Mouse (Mus musculus) heart, embryonic 13.5 days (tissue): ENCODE data around the gene Trim8. TPM values are rescaled to one million over a fixed set of nuclear protein-coding genes. Genes with fewer than 3 reads are reported as not detected.

Source experiments
- ATAC-seq: fragments of 200-750 bp; cut with Nextera tagmentation; 2 replicates; pipeline ENCODE4 v1.8.0; 2017; ENCODE audit warnings: moderate TSS enrichment; ENCODE audit not compliant: insufficient number of reproducible peaks, low FRiP score, low TSS enrichment; ENCODE audit errors: extremely low read depth
- H3K27ac ChIP-seq: fragments of 300-500 bp; sonication (generic); replicated peaks from 2 replicates; pipeline ENCODE4 v1.5.1; 2015; ENCODE audit warnings: moderate library complexity, mild to moderate bottlenecking, inconsistent platforms
- H3K27me3 ChIP-seq: fragments of 300-500 bp; sonication (generic); replicated peaks from 2 replicates; pipeline ENCODE4 v1.6.1; 2015; ENCODE audit warnings: mild to moderate bottlenecking, inconsistent platforms
- H3K36me3 ChIP-seq: fragments of 300-500 bp; sonication (generic); 2 replicates; pipeline ENCODE4 v1.6.1; 2015; ENCODE audit warnings: mild to moderate bottlenecking, inconsistent platforms
- H3K4me1 ChIP-seq: fragments of 300-500 bp; sonication (generic); 2 replicates; pipeline ENCODE4 v1.6.1; 2015; ENCODE audit warnings: inconsistent platforms
- H3K4me2 ChIP-seq: fragments of 300-500 bp; sonication (generic); 2 replicates; pipeline ENCODE4 v1.6.1; 2015; ENCODE audit warnings: inconsistent platforms, mild to moderate bottlenecking, moderate library complexity
- H3K4me3 ChIP-seq: fragments of 300-500 bp; sonication (generic); 2 replicates; pipeline ENCODE4 v1.5.1; 2015; ENCODE audit warnings: moderate library complexity, mild to moderate bottlenecking, inconsistent platforms
- H3K9ac ChIP-seq: fragments of 300-500 bp; sonication (generic); 2 replicates; pipeline ENCODE4 v1.6.1; 2015; ENCODE audit warnings: inconsistent platforms, mild to moderate bottlenecking, moderate library complexity
- H3K9me3 ChIP-seq: fragments of 300-500 bp; sonication (generic); 2 replicates; pipeline ENCODE4 v1.6.1; 2016; ENCODE audit warnings: inconsistent platforms
- WGBS: fragments of 180-500 bp; shearing (Covaris S2); methylation state at CpG from one replicate; pipeline ENCODE4 v1.1.7; 2015; ENCODE audit warnings: mixed read lengths; 5-methylcytosine and 5-hydroxymethylcytosine counted together
- polyA plus RNA-seq: library from polyadenylated mRNA; unstranded; fragments of >200 nt; fragmentation: Nextera tagmentation; extraction: Ambion mirVana; gene quantifications from 2 replicates; pipeline ENCODE4 v1.2.1, GENCODE M21; 2015

Gene Trim8
- polyA plus RNA-seq, 1 experiment from 2014 or later, result 13.2 TPM

DNA sequence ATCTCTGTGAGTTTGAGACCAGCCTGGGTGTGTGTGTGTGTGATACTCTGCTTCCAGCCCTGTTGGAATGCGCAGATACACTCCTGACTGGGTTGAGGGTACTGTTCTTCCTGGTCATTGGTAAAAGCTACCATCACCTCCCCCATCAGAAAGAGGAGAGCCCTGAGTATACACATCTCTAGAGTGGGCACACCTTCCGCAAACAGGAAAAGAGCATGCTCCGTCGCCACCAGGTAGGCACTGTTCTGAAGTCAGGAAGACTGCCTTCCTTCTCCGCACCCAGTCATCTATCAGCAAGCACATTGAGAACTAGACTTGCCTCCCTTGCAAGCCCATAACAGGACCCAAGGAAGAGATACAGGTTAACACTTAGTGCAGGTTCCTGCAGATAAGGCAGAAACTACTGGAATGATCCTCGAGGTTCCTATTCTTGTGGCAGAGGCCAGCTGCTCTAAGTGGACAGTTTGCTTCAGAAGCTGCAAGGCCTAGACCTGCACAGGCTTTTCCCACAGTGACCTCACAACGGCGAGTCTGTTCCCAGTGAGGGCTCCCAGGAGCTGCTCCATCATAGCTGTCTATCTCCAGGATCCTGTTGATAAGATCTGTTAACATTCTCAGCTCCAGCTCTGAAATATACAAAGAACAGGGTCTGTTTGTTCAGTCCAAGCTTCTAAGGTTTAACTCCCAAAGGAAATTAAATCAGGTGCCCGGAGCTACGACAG, 20.7 kb upstream of the Trim8 start:
- Histone ChIP-seq H3K4me1 (peaks cover 90% of the 10 kb centered on the region), H3K27me3 (no peaks in the 10 kb centered on the region), H3K36me3 (peaks cover 31% of the 10 kb centered on the region), H3K4me2 (no peak overlapping the region), H3K9me3 (no peaks in the 10 kb centered on the region), H3K9ac (peak overlapping the region; percentile 1; the same call in 1 of the 2 replicates), H3K4me3 (no peak overlapping the region), H3K27ac (no peak overlapping the region)
- 65% methylated on average over 10 of the region's 10 CpGs for WGBS
- ATAC-seq, result no peak

DNA sequence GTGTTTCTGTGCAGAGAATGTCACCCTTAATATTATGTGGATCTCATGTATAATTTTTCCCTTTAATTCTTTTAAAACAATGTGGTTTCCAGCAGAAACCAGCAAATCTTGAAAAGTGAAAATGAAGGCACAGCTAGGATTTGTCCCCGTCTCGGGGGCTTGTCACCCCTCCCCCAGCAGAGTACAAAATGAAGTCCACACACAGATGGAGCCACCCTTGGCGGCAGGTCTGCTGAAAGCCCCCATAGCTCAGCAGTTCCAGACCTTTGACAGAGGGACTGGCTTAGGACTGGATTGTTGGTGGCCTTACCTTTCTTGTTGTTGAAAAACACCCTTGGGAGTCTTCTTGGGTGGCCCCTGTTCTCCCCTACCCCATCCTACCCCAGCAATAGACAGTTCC, 20.1 kb upstream of the Trim8 start:
- Histone ChIP-seq H3K27me3 (no peaks in the 10 kb centered on the region), H3K4me3 (no peak overlapping the region), H3K4me1 (peaks cover 96% of the 10 kb centered on the region), H3K9ac (peak overlapping the region; percentile 40; the same call in 1 of the 2 replicates), H3K27ac (peak overlapping the region; percentile 37; the same call in 1 of the 2 replicates), H3K9me3 (no peaks in the 10 kb centered on the region), H3K4me2 (no peak overlapping the region), H3K36me3 (peaks cover 34% of the 10 kb centered on the region)
- WGBS, result 48% methylated on average over 3 of the region's 3 CpGs
- no peak for ATAC-seq

DNA sequence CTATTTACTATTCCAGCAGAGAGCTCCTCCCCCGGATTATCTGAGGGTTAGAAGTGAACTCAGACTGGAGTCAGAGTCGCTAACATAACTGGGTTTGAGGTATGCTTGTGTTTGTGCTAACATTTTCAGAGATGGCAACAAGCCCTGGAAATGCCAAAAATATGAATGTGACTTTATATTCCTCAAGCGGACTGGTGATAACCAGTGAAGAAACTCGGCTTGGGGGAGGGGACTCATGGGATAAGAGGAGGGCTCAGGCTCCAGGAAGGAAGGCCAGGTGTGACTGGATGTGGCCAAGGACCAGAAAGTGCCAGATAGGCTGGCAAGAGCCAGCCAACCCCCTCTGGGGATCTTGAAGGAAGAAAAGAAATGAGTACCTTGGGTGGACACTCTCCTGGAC, 19.7 kb upstream of the Trim8 start:
- H3K36me3 ChIP-seq, result peaks cover 35% of the 10 kb centered on the region
- peak overlapping the region; percentile 37; the same call in 1 of the 2 replicates for H3K27ac ChIP-seq
- no peaks in the 10 kb centered on the region for H3K27me3 ChIP-seq
- 19% methylated on average over 4 of the region's 4 CpGs for WGBS
- H3K4me3 ChIP-seq, result no peak overlapping the region
- no peaks in the 10 kb centered on the region for H3K9me3 ChIP-seq
- peak overlapping the region; percentile 40; the same call in 1 of the 2 replicates for H3K9ac ChIP-seq
- H3K4me1 ChIP-seq, result peaks cover 100% of the 10 kb centered on the region
- no peak for ATAC-seq
- no peak overlapping the region for H3K4me2 ChIP-seq

DNA sequence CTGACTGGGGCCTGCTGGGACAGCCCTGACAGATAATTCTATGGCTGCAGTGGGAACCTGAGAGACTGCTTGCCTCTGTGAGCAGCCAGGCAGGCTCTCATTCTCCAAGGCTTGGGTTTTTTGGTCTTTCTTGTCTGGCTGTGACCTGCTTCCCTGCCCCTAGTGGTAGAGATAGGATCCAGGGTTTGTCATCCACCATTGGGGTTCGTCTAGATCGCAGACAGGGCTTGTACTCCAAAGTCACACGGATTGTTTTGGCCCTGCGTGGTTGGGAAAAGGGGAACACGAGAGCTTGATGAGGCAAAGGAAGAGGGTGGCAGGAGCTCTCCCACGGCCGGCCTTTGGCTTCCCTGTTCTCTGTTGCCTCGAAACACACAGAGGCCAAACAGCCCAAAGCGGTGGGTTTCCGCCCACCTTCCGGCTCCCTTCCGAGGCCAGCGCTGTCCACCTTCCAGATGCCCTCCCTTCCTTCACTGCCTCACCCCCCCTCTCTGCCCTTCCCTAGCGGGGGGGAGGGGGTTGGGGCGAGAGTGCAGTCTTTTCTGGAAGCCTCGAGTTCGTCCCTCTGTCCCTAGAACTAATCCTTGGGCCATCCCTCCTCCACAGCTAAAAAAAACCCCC, 18.5 kb upstream of the Trim8 start:
- ATAC-seq, result no peak
- Histone ChIP-seq H3K27ac (peak overlapping the region; percentile 15), H3K27me3 (no peaks in the 10 kb centered on the region), H3K9ac (peak overlapping the region; percentile 67), H3K36me3 (peaks cover 32% of the 10 kb centered on the region), H3K4me2 (no peak overlapping the region), H3K4me3 (no peak overlapping the region), H3K9me3 (no peaks in the 10 kb centered on the region), H3K4me1 (peaks cover 100% of the 10 kb centered on the region)
- WGBS, result 43% methylated on average over 17 of the region's 17 CpGs

DNA sequence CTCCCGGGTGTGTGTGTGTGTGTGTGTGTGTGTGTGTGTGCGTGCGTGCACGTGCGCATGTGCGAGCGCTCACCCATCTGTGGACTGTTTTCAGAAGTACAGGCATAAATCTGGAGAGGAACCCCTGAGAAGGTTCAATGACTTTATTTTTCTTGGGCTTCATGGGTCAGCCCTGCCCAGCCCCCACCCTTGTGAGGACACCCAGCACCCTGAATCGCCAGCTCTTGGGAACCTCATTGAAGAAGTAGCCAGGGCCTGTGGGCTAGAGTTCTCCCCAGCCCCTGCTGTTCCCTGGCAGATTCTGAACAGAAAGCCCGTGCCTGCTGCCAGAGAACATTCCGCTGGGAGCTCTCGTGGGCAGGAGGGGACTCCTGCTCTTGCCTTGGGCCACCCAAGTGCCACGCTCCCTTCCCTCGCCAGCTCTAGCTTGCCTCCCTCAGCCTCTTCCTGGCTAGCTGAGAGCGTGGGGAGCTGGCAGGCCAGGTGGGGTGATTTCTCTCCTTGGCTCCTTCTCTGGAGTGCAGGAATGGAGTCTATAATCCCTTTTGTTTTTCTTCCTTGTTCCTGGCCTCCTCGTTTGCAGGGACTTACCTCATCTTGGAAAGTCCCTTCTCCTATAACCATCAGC, 17.7 kb upstream of the Trim8 start:
- H3K4me3 ChIP-seq, result no peak overlapping the region
- 75% methylated on average over 15 of the region's 15 CpGs for WGBS
- peak overlapping the region; percentile 5; the same call in 1 of the 2 replicates for H3K4me2 ChIP-seq
- H3K4me1 ChIP-seq, result peaks cover 97% of the 10 kb centered on the region
- no peaks in the 10 kb centered on the region for H3K27me3 ChIP-seq
- ATAC-seq, result no peak
- peak overlapping the region; percentile 92 for H3K27ac ChIP-seq
- H3K9ac ChIP-seq, result peak overlapping the region; percentile 67
- H3K36me3 ChIP-seq, result peaks cover 29% of the 10 kb centered on the region
- no peaks in the 10 kb centered on the region for H3K9me3 ChIP-seq

DNA sequence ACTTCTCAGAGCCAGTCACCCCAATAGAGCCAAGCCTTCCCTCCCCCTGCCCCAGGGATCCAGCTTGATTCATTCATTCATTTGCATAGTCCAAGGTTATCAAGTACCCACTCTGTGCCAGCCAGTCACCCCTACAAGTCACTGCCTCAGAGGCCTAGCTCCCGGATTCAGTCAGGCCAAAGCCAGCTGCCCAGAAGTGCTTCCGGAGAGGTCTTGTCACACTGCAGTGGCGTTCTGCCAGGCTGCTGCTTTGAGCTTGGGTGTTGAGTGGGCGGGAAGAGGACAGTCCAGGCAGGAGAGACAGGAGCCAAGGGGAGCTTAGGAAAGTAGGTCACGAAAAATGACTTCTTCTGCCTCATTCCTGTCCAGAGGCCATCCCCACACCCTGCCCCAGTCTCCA, 17.0 kb upstream of the Trim8 start:
- Histone ChIP-seq H3K4me3 (no peak overlapping the region), H3K27ac (peak overlapping the region; percentile 92), H3K27me3 (no peaks in the 10 kb centered on the region), H3K9me3 (no peaks in the 10 kb centered on the region), H3K4me1 (peaks cover 97% of the 10 kb centered on the region), H3K36me3 (peaks cover 29% of the 10 kb centered on the region), H3K9ac (peak overlapping the region; percentile 67), H3K4me2 (0 out of 2 replicates have a peak overlapping the region, but pooled peaks have one; percentile 5)
- 14% methylated on average over 5 of the region's 5 CpGs for WGBS
- ATAC-seq, result peak; percentile 12; the same call in 1 of the 2 replicates

DNA sequence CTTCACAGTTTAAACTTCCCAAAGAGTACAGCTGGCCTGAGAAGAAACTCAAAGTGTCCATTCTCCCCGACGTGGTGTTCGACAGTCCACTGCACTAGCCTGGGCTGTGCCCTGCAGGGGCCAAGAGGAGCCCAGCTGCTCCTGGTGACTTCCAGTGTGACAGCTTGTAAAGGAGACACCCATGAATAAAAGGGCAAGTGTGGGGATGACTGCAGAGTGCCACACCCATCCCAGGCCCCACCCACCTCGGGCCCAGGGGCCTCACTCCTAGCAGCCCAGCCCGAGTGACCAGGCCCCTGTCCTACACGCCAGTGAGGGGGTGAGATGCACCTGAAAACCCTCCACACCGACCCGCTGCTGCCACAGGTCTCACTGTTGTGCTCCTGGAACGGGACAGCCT, 15.7 kb upstream of the Trim8 start:
- peak; percentile 29; the same call in 1 of the 2 replicates for ATAC-seq
- no peaks in the 10 kb centered on the region for H3K27me3 ChIP-seq
- H3K36me3 ChIP-seq, result peaks cover 20% of the 10 kb centered on the region
- H3K9ac ChIP-seq, result peak overlapping the region; percentile 62
- H3K4me2 ChIP-seq, result no peak overlapping the region; the same call in 1 of the 2 replicates
- 64% methylated on average over 9 of the region's 9 CpGs for WGBS
- H3K4me3 ChIP-seq, result no peak overlapping the region
- peaks cover 96% of the 10 kb centered on the region for H3K4me1 ChIP-seq
- peak overlapping the region; percentile 92; the same call in 1 of the 2 replicates for H3K27ac ChIP-seq
- H3K9me3 ChIP-seq, result no peaks in the 10 kb centered on the region

DNA sequence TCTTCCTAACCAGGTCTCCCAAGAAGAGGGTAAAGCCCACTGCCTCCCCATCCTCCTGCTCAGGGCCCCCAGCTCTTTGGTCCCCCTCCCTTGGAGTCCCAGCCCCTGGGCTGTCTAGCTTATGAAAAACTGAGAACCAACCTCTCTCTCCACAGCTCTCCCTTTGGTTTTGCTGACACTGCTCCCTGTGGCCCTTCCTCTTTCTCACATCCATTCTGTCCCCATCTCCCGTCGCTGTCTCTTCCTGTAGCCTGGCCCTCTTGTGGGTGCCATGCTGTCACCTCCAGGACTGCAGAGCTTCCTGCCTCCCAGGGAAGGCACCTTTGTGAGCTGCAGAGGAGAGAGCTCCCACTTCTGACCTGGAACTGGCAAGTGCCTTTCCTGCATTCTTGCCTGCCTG, 14.8 kb upstream of the Trim8 start:
- Histone ChIP-seq H3K4me3 (no peak overlapping the region), H3K9ac (peak overlapping the region; percentile 38; the same call in 1 of the 2 replicates), H3K36me3 (peaks cover 20% of the 10 kb centered on the region), H3K4me1 (peaks cover 88% of the 10 kb centered on the region), H3K9me3 (no peaks in the 10 kb centered on the region), H3K27ac (peak overlapping the region; percentile 92), H3K4me2 (no peak overlapping the region), H3K27me3 (no peaks in the 10 kb centered on the region)
- ATAC-seq, result no peak
- WGBS, result 31% methylated on average over 2 of the region's 2 CpGs

DNA sequence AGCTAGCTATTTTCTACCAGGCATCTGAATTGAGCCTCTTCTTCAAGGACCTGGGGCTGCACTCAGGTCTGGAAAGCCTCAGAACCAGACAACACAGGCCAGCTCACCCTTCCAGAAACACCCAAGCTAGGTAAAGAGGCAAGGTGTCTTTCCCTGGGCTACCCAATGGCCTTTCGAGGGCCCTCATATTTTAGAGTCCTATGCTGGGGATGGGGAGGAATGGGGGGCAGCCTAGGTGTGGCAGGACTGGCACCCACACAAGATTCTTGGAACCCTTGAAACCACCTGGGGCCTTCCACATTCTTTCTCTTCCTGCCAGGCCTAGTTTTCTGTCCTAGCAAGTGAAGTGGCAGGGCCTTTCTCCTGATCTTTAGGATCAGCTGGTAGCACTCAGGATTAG, 12.1 kb upstream of the Trim8 start:
- H3K4me3 ChIP-seq, result no peak overlapping the region
- no peak overlapping the region for H3K4me2 ChIP-seq
- H3K9me3 ChIP-seq, result no peaks in the 10 kb centered on the region
- H3K9ac ChIP-seq, result no peak overlapping the region
- ATAC-seq, result no peak
- peaks cover 61% of the 10 kb centered on the region for H3K4me1 ChIP-seq
- H3K27ac ChIP-seq, result peak overlapping the region; percentile 25; the same call in 1 of the 2 replicates
- 94% methylated on average over 1 of the region's 1 CpGs for WGBS
- H3K27me3 ChIP-seq, result no peaks in the 10 kb centered on the region
- peaks cover 14% of the 10 kb centered on the region for H3K36me3 ChIP-seq

DNA sequence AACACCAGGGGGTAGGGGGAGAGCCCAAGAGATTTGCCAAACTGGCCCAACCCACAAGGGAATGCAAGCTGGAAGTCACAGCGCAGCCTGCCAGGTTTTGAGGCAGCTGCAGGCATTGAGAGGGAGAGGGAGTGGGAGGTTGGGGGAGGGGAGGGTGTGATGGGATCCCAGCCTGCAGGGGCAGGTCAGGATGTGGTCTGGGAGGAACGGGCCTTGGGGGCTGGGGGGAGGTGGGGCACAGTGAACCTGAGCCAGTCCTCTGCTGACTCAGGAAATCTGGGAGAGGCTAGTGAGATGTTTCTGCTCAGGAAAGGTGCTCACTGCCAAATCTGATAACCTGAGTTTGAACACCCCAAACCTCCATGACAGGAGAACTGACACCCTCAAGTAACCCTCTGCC, 10.9 kb upstream of the Trim8 start:
- 4% methylated on average over 2 of the region's 2 CpGs for WGBS

DNA sequence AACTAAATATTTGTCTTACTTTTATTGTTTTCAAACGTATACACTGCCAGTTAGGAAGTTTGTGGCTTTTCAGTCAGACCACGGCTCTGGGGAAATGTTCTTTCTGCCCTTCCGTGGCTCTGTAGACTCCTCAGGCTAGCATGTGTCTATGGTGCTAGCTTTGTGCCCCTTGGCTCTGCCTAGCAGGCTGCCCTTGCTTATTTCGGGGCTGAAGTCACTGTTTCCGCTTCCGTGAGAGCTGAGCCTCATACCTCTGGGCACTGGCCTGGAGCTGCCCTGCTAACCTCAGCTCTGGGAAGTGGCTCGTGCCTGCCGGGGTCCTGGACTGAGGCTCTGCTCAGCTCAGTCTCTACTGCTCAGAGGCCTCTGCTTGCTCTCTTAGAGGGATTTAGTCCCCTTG, 6.4 kb upstream of the Trim8 start:
- 69% methylated on average over 8 of the region's 8 CpGs for WGBS
- H3K36me3 ChIP-seq, result no peaks in the 10 kb centered on the region
- no peak overlapping the region for H3K4me2 ChIP-seq
- H3K27me3 ChIP-seq, result no peaks in the 10 kb centered on the region
- no peak overlapping the region for H3K27ac ChIP-seq
- H3K9ac ChIP-seq, result no peak overlapping the region
- no peaks in the 10 kb centered on the region for H3K9me3 ChIP-seq
- peaks cover 14% of the 10 kb centered on the region for H3K4me1 ChIP-seq
- ATAC-seq, result no peak
- H3K4me3 ChIP-seq, result no peak overlapping the region

More for the DNA sequence above, 10.9 kb upstream of the Trim8 start:
- H3K9me3 ChIP-seq, result no peaks in the 10 kb centered on the region
- H3K4me3 ChIP-seq, result no peak overlapping the region
- H3K4me1 ChIP-seq, result peaks cover 49% of the 10 kb centered on the region
- 0 out of 2 replicates have a peak overlapping the region, but pooled peaks have one; percentile 33 for H3K9ac ChIP-seq
- peak overlapping the region; percentile 29; the same call in 1 of the 2 replicates for H3K27ac ChIP-seq
- no peak for ATAC-seq
- H3K36me3 ChIP-seq, result peaks cover 12% of the 10 kb centered on the region
- no peak overlapping the region for H3K4me2 ChIP-seq
- H3K27me3 ChIP-seq, result no peaks in the 10 kb centered on the region
